Mouse (Mus musculus) testis, adult 2 months (tissue): ENCODE measurements at regions not wholly inside any gene's neighbourhood (a gene's known extent, or its start where the extent isn't known, plus 50 kb on each side); places are given as distances from the start of the nearest gene placed in this dataset.

ENCODE experiments used
- CTCF ChIP-seq: fragments of 200-500 bp; IDR thresholded peaks from 2 replicates; pipeline ENCODE4 v1.5.1; 2012; ENCODE audit warnings: low read depth, mild to moderate bottlenecking, inconsistent platforms, low read length, moderate library complexity; ENCODE audit not compliant: control insufficient read depth, insufficient read depth, insufficient replicate concordance
- POLR2A ChIP-seq: fragments of 200-500 bp; IDR thresholded peaks from 2 replicates; pipeline ENCODE4 v1.6.1; 2012; ENCODE audit warnings: low read depth, mild to moderate bottlenecking, inconsistent platforms, low read length, moderate library complexity; ENCODE audit not compliant: control insufficient read depth

DNA sequence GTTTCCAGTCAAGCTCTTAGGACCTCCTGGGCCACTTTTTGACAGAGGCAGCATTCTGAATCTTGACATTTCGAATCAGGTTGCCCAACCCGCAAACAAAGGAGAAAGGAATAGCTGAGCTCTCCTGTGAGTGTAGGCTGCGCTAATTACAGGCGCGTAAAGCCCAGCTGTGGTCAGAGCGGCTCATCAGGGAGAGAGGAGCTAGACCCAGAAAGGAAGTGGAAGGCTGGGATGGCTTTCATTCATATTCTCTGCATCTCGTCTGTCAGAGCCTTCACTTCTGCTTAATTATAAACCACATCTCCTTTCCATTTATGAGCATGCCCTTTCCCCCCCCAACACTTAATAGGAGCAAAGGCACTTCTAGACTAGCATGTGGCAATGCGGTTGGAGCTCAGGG, 265.7 kb upstream of the Pkn2 start:
- TF ChIP-seq CTCF (no peak), POLR2A (no peak)
